Mouse (Mus musculus): ENCODE measurements around the gene Cstf2.
A peak's percentile ranks its signal among the peaks of the same experiment; 100 is the strongest.

Cstf2 gene

DNA sequence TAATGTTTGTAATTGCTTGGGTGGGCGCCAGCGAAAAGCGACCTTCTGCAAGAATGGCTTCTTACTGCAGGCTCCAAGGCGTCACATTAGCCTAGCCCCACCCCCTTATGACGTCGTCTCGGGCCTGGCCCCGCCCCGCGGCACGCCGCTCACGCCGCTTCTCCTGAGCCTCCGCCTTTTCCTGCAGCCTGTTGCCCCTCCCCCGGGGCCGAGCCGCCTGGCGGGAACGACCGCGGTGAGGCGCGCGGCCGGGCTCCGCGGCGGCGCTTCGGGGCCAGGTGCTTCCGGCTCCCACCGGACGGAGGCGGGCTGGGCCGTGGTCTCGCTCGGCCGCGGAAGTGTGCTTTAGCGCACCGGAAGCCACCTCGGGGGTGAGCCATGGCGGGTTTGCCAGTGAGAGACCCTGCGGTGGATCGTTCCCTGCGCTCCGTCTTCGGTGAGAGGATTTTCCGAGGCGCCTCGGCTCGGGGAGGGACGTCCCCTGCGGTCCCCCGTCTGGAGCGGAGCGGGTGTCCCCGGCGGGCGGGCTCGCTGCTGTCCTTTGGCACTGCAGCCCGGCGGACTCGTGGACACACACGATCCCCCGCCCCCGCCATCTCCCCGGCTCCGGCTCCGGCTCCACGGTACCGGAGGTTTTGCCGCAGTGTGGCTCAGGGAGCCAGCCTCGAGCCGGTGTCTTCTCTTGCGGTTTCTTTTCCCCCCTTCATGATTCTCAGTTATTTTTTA lies at the start of gene Cstf2:
TSS of gene Cstf2 (plus strand) at position 201 of the 726 bp plus-strand sequence.
- peak; percentile 65 for DNase-seq (ENCODE audit: low read depth, low spot score)

DNA sequence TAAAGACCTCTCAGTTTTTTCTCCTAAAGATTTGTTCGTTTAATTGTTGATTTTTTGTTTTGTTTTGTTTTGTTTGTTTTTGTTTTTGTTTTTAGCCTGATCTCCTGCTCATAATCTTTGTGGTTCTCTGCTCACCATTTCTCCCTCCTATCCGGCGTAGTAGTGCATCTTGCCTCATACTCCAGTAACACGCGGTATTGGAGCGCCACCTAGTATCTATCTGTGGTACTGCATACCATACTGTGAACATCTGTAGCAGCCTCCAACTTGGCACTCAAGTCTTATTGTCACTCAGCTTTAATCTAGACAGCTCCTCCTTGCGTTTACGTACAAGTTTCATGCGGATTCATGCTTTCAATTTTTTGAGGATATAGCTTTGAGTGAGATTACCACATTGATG lies 40.0 kb upstream of the Cstf2 start:
- DNase-seq (ENCODE audit: low read depth, low spot score): peak; percentile 11

DNA sequence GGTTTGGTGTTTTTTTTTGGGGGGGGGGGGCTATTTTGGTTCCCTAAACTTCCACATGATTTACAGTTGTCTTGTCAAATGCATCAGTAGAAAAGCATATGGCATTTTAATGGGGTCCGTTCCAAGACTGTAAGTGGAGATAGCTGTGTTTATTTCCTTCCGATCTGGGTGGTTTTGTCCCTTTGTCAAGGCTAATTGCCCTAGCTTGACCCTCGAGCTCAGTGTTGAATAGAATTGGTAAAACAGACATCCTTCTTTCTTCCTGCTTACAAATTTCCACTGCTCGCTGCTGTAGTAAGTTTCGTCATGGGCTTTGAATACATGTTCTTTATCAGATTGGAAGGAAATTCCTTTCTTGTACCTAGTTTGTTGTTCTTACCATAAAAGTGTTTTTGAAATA lies 38.3 kb upstream of the Cstf2 start:
- no peak for DNase-seq (ENCODE audit: low read depth, low spot score)

DNA sequence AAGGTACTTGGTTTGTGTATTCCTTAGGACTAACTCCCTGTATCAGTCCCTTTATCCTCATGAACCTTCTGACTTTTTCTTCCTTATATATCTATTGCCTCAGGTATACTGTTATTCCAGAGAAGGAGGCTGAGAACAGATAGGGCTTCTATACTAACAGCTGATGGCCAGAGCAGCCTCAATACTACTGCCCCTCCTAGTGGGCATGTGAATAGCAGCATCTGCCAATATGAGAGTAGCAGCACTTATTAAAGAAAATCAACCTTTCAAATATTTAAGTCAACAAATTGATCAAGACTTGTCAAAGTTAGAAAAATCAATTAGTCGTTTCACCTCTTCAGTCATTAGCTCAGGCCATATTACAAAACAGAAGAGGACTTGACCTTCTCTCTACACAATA lies 10.0 kb upstream of the Cstf2 start:
- no peak for DNase-seq (ENCODE audit: low read depth, low spot score)

DNA sequence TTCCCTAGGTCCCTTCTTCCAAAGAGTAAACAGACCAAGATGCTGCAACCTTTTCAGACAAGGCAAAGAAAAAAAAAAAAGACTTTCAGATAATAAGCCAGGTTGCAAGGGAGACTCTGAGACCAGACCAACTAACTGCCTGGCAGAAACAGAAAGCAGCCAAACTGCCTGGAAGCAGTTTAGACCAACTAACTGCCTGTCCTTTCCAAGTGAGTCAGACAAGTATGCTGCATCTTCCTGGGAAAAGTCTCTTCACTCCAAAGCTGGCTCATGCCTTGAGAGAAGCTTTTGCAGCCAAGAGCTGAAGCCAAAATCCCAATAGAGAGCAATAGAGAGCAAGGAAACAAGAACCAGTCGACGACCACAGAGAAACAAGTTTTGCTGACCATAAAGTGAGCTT lies 2.1 kb upstream of the Cstf2 start:
- DNase-seq (ENCODE audit: low read depth, low spot score): no peak

DNA sequence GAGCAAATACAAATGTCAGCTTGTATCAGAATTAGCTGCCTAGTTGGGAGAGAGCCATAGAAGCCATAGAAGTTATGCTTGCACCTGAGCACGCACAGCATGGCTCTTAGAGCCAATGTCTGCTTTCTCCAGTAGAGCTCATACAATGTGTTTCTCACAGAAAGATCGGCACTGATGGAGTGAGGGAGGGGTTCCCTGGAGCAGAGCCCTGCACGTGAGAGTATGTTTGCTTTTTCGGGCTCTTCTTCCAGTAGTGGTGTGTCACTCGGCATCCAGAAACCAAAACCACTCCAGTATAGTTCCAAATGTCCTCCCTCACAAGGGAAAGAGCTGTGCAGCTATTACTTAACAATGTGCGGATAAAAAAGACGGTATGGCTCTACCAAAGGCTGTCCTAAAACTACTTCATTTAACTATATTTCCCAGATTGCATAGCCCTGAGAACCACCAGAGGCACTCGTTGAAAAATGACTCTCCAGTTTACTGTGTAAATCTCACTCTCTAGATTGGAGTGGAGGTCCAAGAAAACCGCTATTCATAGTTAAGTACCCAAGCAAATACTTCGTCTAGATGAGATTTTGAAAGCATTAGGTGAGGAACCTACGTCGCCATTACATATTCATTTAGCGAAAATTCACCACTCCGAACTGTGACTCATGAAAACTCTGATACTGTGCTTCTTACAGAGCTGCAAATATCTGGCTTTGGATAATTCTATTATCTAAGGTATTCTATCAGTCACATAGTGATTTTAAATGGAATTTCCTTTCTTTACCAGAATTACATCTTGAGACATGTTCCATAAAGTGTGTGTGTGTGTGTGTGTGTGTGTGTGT lies 729 bp upstream of the Cstf2 start:
- DNase-seq (ENCODE audit: low read depth, low spot score): no peak

DNA sequence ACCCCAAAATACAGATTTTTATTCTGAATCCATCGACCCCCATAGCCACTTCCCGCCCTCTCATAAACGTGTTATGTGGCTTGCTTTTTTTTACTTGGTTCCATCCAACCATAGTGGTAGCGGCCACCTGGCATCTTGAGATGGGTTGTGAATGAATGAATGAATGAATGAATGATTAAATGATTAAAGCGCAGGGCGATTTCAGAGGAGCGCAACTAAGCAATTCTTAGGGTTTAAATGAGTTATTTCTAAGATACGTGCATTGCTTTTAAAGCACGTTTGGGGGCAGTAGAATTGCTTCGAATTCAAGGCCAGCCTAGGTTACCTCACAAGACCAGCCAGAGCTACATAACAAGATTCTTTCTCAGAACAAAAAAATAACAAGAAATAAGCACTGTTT lies 777 bp downstream of the Cstf2 start:
- DNase-seq (ENCODE audit: low read depth, low spot score): no peak

DNA sequence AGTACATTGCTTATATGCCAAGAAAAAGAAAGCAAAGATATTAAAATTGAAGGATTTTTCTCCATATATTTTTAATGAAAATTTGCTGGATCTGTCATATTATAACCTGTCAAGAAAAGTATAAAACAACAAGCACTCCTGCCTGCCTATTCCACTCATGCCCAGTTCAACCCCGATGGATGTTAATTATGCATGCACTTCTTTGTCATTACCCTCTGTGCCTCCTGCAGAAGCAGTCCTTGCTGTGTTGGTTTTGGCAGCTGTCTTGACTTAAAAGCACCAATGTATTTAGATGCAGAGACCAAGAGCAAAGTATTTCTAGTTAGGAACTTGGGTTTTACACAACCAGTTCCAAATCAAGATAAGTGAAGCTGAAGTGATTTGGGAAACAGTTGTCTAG lies 26.5 kb downstream of the Cstf2 start:
- no peak for DNase-seq (ENCODE audit: low read depth, low spot score)

DNA sequence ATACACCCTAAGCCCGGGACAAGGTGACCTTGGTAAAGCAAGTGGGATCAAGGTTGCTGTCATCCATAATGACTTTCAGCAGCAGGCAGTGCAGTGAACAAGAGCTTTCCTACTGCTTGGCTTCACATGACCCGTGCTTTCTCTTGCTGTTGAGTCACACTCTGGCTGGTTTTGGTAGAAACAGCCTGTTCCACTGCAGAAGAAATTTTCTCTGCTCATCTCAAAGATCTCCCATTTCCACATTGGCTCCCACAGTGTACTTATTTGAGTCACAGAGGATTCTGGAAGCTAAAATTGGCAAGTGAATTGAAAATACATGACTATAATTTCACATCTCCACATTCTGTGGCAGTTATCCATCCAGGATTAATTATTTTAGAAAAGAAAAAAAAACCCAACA lies 43.7 kb downstream of the Cstf2 start:
- no peak for DNase-seq (ENCODE audit: low read depth, low spot score)

DNA sequence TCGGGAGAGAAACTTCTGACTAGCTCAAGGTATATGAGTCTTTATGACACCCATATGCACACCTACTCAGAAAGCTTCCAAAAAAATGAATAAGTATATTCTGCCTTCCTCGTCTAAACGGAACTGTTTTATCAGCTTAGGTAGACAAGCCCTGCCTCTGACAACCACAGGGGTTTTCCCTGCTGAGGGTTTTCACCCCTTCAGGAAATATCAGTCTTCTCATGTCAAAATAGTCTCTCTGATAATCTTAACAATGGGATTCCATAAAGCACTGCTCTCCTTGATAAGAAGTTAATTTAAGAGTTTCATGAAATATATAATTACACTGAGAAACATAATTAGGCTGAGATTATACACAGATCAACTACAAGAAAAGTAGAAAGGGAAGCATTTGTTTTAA lies 52.8 kb downstream of the Cstf2 start:
- no peak for DNase-seq (ENCODE audit: low read depth, low spot score)

DNA sequence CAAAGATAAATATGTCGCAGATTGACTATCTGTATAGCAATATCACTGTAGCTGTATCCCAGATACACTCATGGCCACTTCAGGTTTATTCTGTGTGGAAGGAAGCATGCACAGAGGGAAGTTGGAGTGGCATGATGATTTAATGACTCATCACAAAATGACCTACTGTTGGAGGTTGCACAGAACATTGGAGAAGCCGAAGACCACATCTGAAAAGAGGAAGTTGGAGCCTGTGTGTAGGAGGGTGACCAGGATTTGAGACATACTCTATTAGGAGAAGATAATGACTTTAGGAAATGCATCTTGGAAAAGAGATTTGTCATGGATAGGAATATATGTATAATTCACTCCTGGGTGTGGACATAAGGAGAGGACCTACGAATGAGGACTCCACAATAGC lies 57.4 kb downstream of the Cstf2 start:
- no peak for DNase-seq (ENCODE audit: low read depth, low spot score)

DNA sequence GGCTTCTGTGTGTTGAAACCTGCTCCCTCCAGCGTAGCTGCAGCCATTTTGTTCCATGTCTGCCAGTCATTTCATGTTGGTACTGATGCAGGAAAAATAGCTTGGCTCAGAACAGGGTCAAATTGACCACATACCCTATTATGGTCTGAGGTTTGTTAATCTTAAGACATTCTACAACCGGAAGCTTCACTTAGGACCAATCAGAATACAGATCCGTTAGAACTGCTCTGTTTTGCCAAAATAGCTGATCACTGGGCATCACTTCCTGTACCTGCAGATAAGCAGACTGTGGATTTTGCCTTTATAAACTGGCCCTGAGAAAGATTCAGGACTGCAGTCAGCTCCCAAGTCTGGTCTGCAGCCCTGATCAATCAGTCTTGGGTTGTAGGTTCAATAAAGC lies 69.6 kb downstream of the Cstf2 start:
- DNase-seq (ENCODE audit: low read depth, low spot score): no peak

DNA sequence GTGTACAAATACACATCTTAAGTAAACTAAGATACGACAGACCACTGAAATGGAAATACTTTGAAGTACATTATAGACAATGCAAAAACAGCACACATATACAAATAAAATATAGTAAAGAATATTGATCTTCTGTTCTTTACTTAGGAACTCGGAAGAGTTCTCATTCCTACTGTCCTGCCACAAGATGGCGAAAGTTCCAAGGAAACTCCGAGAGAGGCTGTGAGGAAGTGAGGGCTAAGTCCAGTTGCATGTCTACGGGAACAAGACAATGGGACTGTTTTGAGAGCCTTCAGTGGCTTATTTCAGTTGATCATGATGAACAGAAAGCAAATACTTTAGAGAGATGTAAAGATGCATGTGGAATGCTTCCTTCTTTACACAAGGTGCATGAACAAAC lies 73.3 kb downstream of the Cstf2 start:
- DNase-seq (ENCODE audit: low read depth, low spot score): no peak

DNA sequence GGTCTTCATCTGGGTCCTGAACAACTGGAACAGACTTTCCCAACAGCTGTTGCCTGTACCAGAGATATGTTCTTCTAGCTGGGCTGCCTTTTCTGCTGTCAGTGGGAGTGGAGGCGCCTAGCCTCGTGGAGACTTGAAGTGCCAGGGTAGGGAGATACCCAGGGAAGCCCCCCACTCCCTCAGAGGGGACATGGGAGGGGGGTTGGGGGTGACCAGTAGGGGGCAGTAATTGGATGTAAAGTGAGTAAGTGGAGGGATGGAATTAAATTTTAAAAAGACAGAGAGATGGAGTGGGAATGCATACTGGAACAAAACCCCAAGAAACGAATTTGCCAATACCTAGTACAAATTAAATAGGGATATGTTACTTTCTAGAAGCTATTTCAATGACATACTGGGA lies 74.8 kb downstream of the Cstf2 start:
- DNase-seq (ENCODE audit: low read depth, low spot score): no peak

All from WW6 (cell line).